Mouse (Mus musculus): ENCODE results near the gene Enpp3. TPM values are rescaled to one million over a fixed set of nuclear protein-coding genes. Genes with fewer than 3 reads are reported as not detected.
A peak's percentile ranks its signal among the peaks of the same experiment; 100 is the strongest.

The Enpp3 gene
- total and polyA plus RNA-seq, 3 experiments, result 0.04 to 0.24 (median 0.08) TPM

DNA sequence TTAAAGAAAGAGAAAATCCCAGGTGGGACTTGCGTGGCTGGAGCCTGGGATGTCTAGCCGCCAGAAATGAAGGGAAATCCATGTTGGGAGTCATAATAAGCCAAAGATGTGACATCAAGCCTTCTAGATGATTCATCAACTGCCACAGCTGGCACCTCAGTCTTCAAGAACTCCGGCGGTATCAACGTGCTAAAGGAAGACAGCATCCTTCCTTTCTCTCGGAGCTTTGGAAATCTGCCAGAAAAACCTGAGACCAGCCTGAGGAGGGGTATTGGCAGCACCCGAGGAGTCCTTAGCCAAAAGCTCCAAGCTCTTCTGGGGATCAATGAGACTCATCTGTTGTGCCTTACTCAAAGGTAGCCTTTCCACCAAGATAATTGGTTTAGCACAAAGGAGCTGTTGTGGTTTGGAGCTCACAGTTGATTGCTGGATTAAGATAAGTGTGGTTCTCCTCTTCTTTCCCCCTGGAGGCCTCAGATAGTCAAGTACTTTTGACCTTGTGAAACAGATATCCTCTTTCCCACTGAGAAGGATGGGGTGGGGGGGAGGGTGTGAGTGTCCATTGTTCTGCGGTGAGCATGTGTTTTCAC lies 84.2 kb downstream of the Enpp3 start:
- TF ChIP-seq UBTF (IDR thresholded peaks at IDR 0.05; ENCODE audit: low read depth, low read length), result no peak
- TF ChIP-seq MXI1 (IDR thresholded peaks at IDR 0.05; ENCODE audit: low read depth, low read length), result no peak
- TF ChIP-seq CHD2 (IDR thresholded peaks at IDR 0.05; ENCODE audit: low read length), result no peak
- TF ChIP-seq MAX (IDR thresholded peaks at IDR 0.05; ENCODE audit: low read length), result no peak
- TF ChIP-seq RCOR1 (conservative IDR thresholded peaks at IDR 0.05; ENCODE audit: low read depth, low read length), result no peak
- TF ChIP-seq USF2 (conservative IDR thresholded peaks at IDR 0.05; ENCODE audit: low read depth, low read length), result no peak
- no peak for TF ChIP-seq MAFK (IDR thresholded peaks at IDR 0.05; ENCODE audit: insufficient replicate concordance, low read length)
- no peak for TF ChIP-seq ETS1 (conservative IDR thresholded peaks at IDR 0.05; ENCODE audit: low read depth, low read length)
- no peak for TF ChIP-seq MAZ (IDR thresholded peaks at IDR 0.05; ENCODE audit: low read depth, low read length)
- TF ChIP-seq PAX5 (IDR thresholded peaks at IDR 0.05; ENCODE audit: low read length), result no peak
- TF ChIP-seq ZC3H11A (IDR thresholded peaks at IDR 0.05; ENCODE audit: low read depth, low read length), result no peak
- no peak for TF ChIP-seq E2F4 (IDR thresholded peaks at IDR 0.05; ENCODE audit: insufficient replicate concordance, low read depth, low read length)
- TF ChIP-seq GABPA (IDR thresholded peaks at IDR 0.05; ENCODE audit: insufficient replicate concordance, low read depth, low read length), result no peak
- no peak for TF ChIP-seq POLR2AphosphoS2 (IDR thresholded peaks at IDR 0.05; ENCODE audit: low read depth, low read length)
- no peak for TF ChIP-seq BHLHE40 (IDR thresholded peaks at IDR 0.05; ENCODE audit: low read depth, low read length)
- no peak for TF ChIP-seq NELFE (IDR thresholded peaks at IDR 0.05; ENCODE audit: low read depth, low read length)
- H3K4me1 ChIP-seq (ENCODE audit: control insufficient read depth in 1 of 2, insufficient read depth in 2 of 2), result peaks cover 5 to 21% of the 10 kb centered on the region in 2 experiments
- no peak overlapping the region for H3K4me2 ChIP-seq (ENCODE audit: insufficient read depth, low read depth, poor library complexity, severe bottlenecking)
- no peaks in the 10 kb centered on the region for H3K36me3 ChIP-seq (replicated peaks in 1 of 2; ENCODE audit: control insufficient read depth in 1 of 2, insufficient read depth in 1 of 2, low read length in 1 of 2)
- no peak overlapping the region for H3K4me3 ChIP-seq (replicated peaks in 1 of 3; ENCODE audit: low read depth in 2 of 3, low read length in 2 of 3, poor library complexity in 1 of 3)
- H3K27ac ChIP-seq (ENCODE audit: insufficient read depth, low read depth), result no peak overlapping the region
- no peak for DNase-seq (ENCODE audit: extremely low read depth)
- dilution Hi-C loops (cut with MboI; ENCODE audit: extremely low pct_ligation_motif_present, extremely low pct_unique_long_range_greater_than_20kb, low sequenced_read_pairs), result no loop called here
- H3K79me2 ChIP-seq (replicated peaks; ENCODE audit: control insufficient read depth, extremely low read depth, insufficient read depth, poor library complexity, severe bottlenecking), result no peaks in the 10 kb centered on the region
- H3K9ac ChIP-seq (ENCODE audit: insufficient read depth, low read depth), result no peak overlapping the region
- H3K9me3 ChIP-seq (replicated peaks; ENCODE audit: low read length), result no peaks in the 10 kb centered on the region
- H3K27me3 ChIP-seq (replicated peaks), result no peaks in the 10 kb centered on the region
- in situ Hi-C loops (cut with MboI; ENCODE audit: low pct_ligation_motif_present, low pct_unique_long_range_greater_than_20kb, low sequenced_read_pairs), result no loop called here

- dilution Hi-C loops (cut with MboI; ENCODE audit: extremely low pct_ligation_motif_present, extremely low pct_unique_long_range_greater_than_20kb, low sequenced_read_pairs), result no loop called here
- TF ChIP-seq JUND (conservative IDR thresholded peaks at IDR 0.05; ENCODE audit: low read depth, low read length), result no peak
- TF ChIP-seq NELFE (IDR thresholded peaks at IDR 0.05; ENCODE audit: low read depth, low read length), result no peak
- TF ChIP-seq POLR2A (IDR thresholded peaks at IDR 0.05; ENCODE audit: low read depth, low read length), result no peak
- TF ChIP-seq ETS1 (conservative IDR thresholded peaks at IDR 0.05; ENCODE audit: low read depth, low read length), result no peak
- TF ChIP-seq TBP (conservative IDR thresholded peaks at IDR 0.05; ENCODE audit: low read depth, low read length), result no peak
- no peak for TF ChIP-seq KAT2A (IDR thresholded peaks at IDR 0.05; ENCODE audit: insufficient replicate concordance, low read length)
- TF ChIP-seq BHLHE40 (IDR thresholded peaks at IDR 0.05; ENCODE audit: low read depth, low read length), result no peak
- TF ChIP-seq CHD1 (IDR thresholded peaks at IDR 0.05; ENCODE audit: low read depth, low read length), result no peak
- no peak for TF ChIP-seq ZNF384 (IDR thresholded peaks at IDR 0.05; ENCODE audit: low read depth, low read length)
- TF ChIP-seq MYC (IDR thresholded peaks at IDR 0.05; ENCODE audit: low read depth, low read length), result no peak
- no peak for TF ChIP-seq RAD21 (IDR thresholded peaks at IDR 0.05; ENCODE audit: low read depth, low read length)
- no peak for TF ChIP-seq MAFK (IDR thresholded peaks at IDR 0.05; ENCODE audit: insufficient replicate concordance, low read length)
- no peak for TF ChIP-seq POLR2AphosphoS2 (IDR thresholded peaks at IDR 0.05; ENCODE audit: low read depth, low read length)
- TF ChIP-seq MAZ (IDR thresholded peaks at IDR 0.05; ENCODE audit: low read depth, low read length), result no peak
- no peak for TF ChIP-seq MEF2A (IDR thresholded peaks at IDR 0.05; ENCODE audit: borderline replicate concordance, low read depth, low read length)
- TF ChIP-seq ZMIZ1 (IDR thresholded peaks at IDR 0.05; ENCODE audit: low read depth, low read length), result no peak
- TF ChIP-seq CTCF (conservative IDR thresholded peaks at IDR 0.05 in 1 of 2, IDR thresholded peaks at IDR 0.05 in 1 of 2; ENCODE audit: low read depth in 2 of 2, low read length in 2 of 2), result no peak
- TF ChIP-seq PAX5 (IDR thresholded peaks at IDR 0.05; ENCODE audit: low read length), result no peak
- TF ChIP-seq USF2 (conservative IDR thresholded peaks at IDR 0.05; ENCODE audit: low read depth, low read length), result no peak
- Histone ChIP-seq H3K9ac (ENCODE audit: insufficient read depth, low read depth) (no peak overlapping the region), H3K27me3 (replicated peaks) (no peaks in the 10 kb centered on the region), H3K4me1 (ENCODE audit: control insufficient read depth in 1 of 2, insufficient read depth in 2 of 2) (peaks cover 0 to 15% of the 10 kb centered on the region in 2 experiments; a peak in 2 of 4 replicates), H3K79me2 (replicated peaks; ENCODE audit: control insufficient read depth, extremely low read depth, insufficient read depth, poor library complexity, severe bottlenecking) (no peaks in the 10 kb centered on the region), H3K27ac (ENCODE audit: insufficient read depth, low read depth) (no peak overlapping the region), H3K36me3 (replicated peaks in 1 of 2; ENCODE audit: control insufficient read depth in 1 of 2, insufficient read depth in 1 of 2, low read length in 1 of 2) (no peaks in the 10 kb centered on the region), H3K9me3 (replicated peaks; ENCODE audit: low read length) (no peaks in the 10 kb centered on the region), H3K4me3 (replicated peaks in 1 of 3; ENCODE audit: low read depth in 2 of 3, low read length in 2 of 3, poor library complexity in 1 of 3) (no peak overlapping the region), H3K4me2 (ENCODE audit: insufficient read depth, low read depth, poor library complexity, severe bottlenecking) (peak overlapping the region; percentile 82; the same call in 1 of the 2 replicates)
- in situ Hi-C loops (cut with MboI; ENCODE audit: low pct_ligation_motif_present, low pct_unique_long_range_greater_than_20kb, low sequenced_read_pairs), result no loop called here
- DNase-seq (ENCODE audit: extremely low read depth), result no peak
Measured at GRCm38 (mm10) chr10:24754874-24755540, 87.6 kb downstream of the Enpp3 start.
